Mouse (Mus musculus) gastrocnemius, adult 8-10 months (tissue): ENCODE data around the gene St5. TPM values are rescaled to one million over a fixed set of nuclear protein-coding genes. Genes with fewer than 3 reads are reported as not detected.

Experiments used
- DNase-seq, 2 experiments: peaks; one replicate each; pipeline ENCODE4 v3.0.0; 2022; ENCODE audit warnings: low spot score in 2 of 2
- total RNA-seq, 4 experiments: library from RNA; stranded (reverse); gene quantifications; 2 replicates each; pipeline ENCODE4 v1.2.4; 2022

St5 gene
- total RNA-seq, 4 experiments from 2014 or later, result 3.7 to 5.7 (median 4.7) TPM

- DNase-seq, result no peak
Measured at GRCm38 (mm10) chr7:109641963-109642362, 61.4 kb downstream of the St5 start.

GRCm38 (mm10) chr7:109641102-109641501 is 62.3 kb downstream of the St5 start:
- DNase-seq, result no peak

- no peak for DNase-seq
Measured at GRCm38 (mm10) chr7:109637391-109637790, 66.0 kb downstream of the St5 start.

- no peak for DNase-seq
Measured at GRCm38 (mm10) chr7:109636086-109636792, 67.2 kb downstream of the St5 start.

- DNase-seq, result no peak
Measured at GRCm38 (mm10) chr7:109633404-109634085, 69.9 kb downstream of the St5 start.

- DNase-seq, result no peak
Measured at GRCm38 (mm10) chr7:109631330-109631729, 72.1 kb downstream of the St5 start.

- DNase-seq, result no peak
Measured at GRCm38 (mm10) chr7:109629871-109630778, 73.3 kb downstream of the St5 start.

GRCm38 (mm10) chr7:109628935-109629609 is 74.3 kb downstream of the St5 start:
- no peak for DNase-seq

GRCm38 (mm10) chr7:109627851-109628250 is 75.6 kb downstream of the St5 start:
- no peak for DNase-seq

- DNase-seq, result no peak
Measured at GRCm38 (mm10) chr7:109622234-109622838, 81.1 kb downstream of the St5 start.

- no peak for DNase-seq
Measured at GRCm38 (mm10) chr7:109620967-109621366, 82.4 kb downstream of the St5 start.

GRCm38 (mm10) chr7:109620288-109620687 is 83.1 kb downstream of the St5 start:
- DNase-seq, result no peak

GRCm38 (mm10) chr7:109618721-109619120 is 84.7 kb downstream of the St5 start:
- peak; percentile 47 to 51 for DNase-seq

- peak; percentile 56 to 77 for DNase-seq
Measured at GRCm38 (mm10) chr7:109617838-109618237, 85.6 kb downstream of the St5 start.

- DNase-seq, result peak; percentile 41 to 63
Measured at GRCm38 (mm10) chr7:109616034-109616979, 87.1 kb downstream of the St5 start.

GRCm38 (mm10) chr7:109615601-109616000 is 87.8 kb downstream of the St5 start:
- no peak for DNase-seq

GRCm38 (mm10) chr7:109614939-109615338 is 88.5 kb downstream of the St5 start:
- no peak for DNase-seq

- no peak for DNase-seq
Measured at GRCm38 (mm10) chr7:109613531-109614021, 89.8 kb downstream of the St5 start.

GRCm38 (mm10) chr7:109613051-109613450 is 90.4 kb downstream of the St5 start:
- DNase-seq, result no peak

- DNase-seq, result no peak
Measured at GRCm38 (mm10) chr7:109612531-109612930, 90.9 kb downstream of the St5 start.
